Mouse (Mus musculus) spleen, adult 2 months (tissue): ENCODE measurements around the gene Myl7.

Source experiments
- CTCF ChIP-seq: fragments of 200-500 bp; IDR thresholded peaks from 2 replicates; pipeline ENCODE4 v1.5.1; 2011; ENCODE audit warnings: mild to moderate bottlenecking, inconsistent platforms; ENCODE audit not compliant: insufficient read depth, insufficient read length, insufficient replicate concordance; ENCODE audit errors: extremely low read depth
- POLR2A ChIP-seq: fragments of 200-500 bp; IDR thresholded peaks from 2 replicates; pipeline ENCODE4 v1.6.1; 2011; ENCODE audit warnings: low read depth, low read length, inconsistent platforms

DNA sequence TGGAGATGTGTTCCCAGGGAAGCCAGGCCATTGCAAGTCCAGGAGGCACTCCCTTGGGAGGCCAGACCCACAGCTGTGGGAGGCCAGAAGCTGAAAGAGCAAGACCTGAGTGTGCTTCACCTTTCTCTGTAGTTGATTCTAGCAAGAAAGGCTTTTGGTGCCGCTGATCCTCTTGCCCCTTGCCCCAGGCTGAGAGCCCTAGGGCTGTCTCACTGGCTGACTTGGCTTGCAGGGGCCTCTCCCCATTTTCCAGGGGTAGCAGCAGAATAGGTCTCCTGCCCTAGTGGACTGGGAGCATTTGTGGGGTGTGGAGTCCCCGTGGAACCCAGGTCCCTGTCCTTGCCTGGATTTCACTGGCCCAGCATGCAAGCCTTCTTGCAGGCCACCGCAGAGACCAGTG lies 2.7 kb upstream of the Myl7 start:
- no peak for TF ChIP-seq CTCF
- no peak for TF ChIP-seq POLR2A
